Mouse (Mus musculus) midbrain, embryonic 15.5 days (tissue): ENCODE measurements around the gene Slc9a8. TPM values are rescaled to one million over a fixed set of nuclear protein-coding genes. Genes with fewer than 3 reads are reported as not detected.

Experiments
- ATAC-seq: fragments of 200-750 bp; cut with Nextera tagmentation; replicated peaks from 2 replicates; pipeline ENCODE4 v1.8.0; 2017; ENCODE audit warnings: moderate TSS enrichment
- H3K27ac ChIP-seq: fragments of 300-500 bp; sonication (generic); 2 replicates; pipeline ENCODE4 v1.5.1; 2015; ENCODE audit warnings: mild to moderate bottlenecking, inconsistent platforms
- H3K27me3 ChIP-seq: fragments of 300-500 bp; sonication (generic); replicated peaks from 2 replicates; pipeline ENCODE4 v1.6.1; 2015; ENCODE audit warnings: inconsistent platforms
- H3K36me3 ChIP-seq: fragments of 300-500 bp; sonication (generic); replicated peaks from 2 replicates; pipeline ENCODE4 v1.6.1; 2015; ENCODE audit warnings: inconsistent platforms
- H3K4me1 ChIP-seq: fragments of 300-500 bp; sonication (generic); 2 replicates; pipeline ENCODE4 v1.6.1; 2015; ENCODE audit warnings: inconsistent platforms
- H3K4me2 ChIP-seq: fragments of 300-500 bp; sonication (generic); 2 replicates; pipeline ENCODE4 v1.6.1; 2015; ENCODE audit warnings: inconsistent platforms, mild to moderate bottlenecking, moderate library complexity
- H3K4me3 ChIP-seq: fragments of 300-500 bp; sonication (generic); 2 replicates; pipeline ENCODE4 v1.5.1; 2015; ENCODE audit warnings: mild to moderate bottlenecking, inconsistent platforms
- H3K9ac ChIP-seq: fragments of 300-500 bp; sonication (generic); 2 replicates; pipeline ENCODE4 v1.6.1; 2015; ENCODE audit warnings: mild to moderate bottlenecking, inconsistent platforms
- H3K9me3 ChIP-seq: fragments of 300-500 bp; sonication (generic); 2 replicates; pipeline ENCODE4 v1.6.1; 2016; ENCODE audit warnings: inconsistent platforms
- WGBS: fragments of 180-500 bp; shearing (Covaris S2); methylation state at CpG from one replicate; pipeline ENCODE4 v1.1.7; 2015; ENCODE audit warnings: mixed read lengths; 5-methylcytosine and 5-hydroxymethylcytosine counted together
- polyA plus RNA-seq: library from polyadenylated mRNA; unstranded; fragments of >200 nt; fragmentation: Nextera tagmentation; extraction: Ambion mirVana; gene quantifications from 2 replicates; pipeline ENCODE4 v1.2.1, GENCODE M21; 2015

The Slc9a8 gene
- polyA plus RNA-seq, 1 experiment from 2014 or later = 23.2 TPM

DNA sequence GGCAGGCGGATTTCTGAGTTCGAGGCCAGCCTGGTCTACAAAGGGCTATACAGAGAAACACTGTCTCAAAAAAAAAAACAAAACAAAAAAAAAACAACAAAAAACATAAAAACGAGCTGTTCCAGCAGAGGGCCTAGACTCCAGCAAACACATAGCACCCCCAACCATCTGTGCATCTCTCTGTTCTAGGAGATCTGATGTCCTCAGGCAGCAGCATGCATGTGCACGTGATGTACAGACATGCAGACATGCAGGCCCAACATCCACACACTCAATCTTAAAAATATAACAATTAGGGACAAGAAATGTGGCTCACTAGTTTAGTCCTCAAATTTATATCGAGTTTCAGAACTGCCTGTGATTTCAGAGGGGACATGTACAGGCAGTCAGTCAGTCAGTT lies 14.9 kb downstream of the Slc9a8 start:
- ATAC-seq = no peak
- Histone ChIP-seq H3K9ac (no peak overlapping the region), H3K36me3 (peaks cover 4% of the 10 kb centered on the region; the same call in 1 of the 2 replicates), H3K27ac (no peak overlapping the region), H3K4me3 (no peak overlapping the region), H3K4me2 (no peak overlapping the region), H3K9me3 (no peaks in the 10 kb centered on the region), H3K4me1 (no peaks in the 10 kb centered on the region), H3K27me3 (no peaks in the 10 kb centered on the region)
- 93% methylated on average over 5 of the region's 5 CpGs for WGBS

GRCm38 (mm10) chr2:167439422-167439821 lies 17.9 kb downstream of the Slc9a8 start:
- H3K27ac ChIP-seq = no peak overlapping the region
- ATAC-seq = no peak
- no peaks in the 10 kb centered on the region for H3K27me3 ChIP-seq
- no peaks in the 10 kb centered on the region for H3K4me1 ChIP-seq
- H3K4me2 ChIP-seq = no peak overlapping the region
- no peaks in the 10 kb centered on the region for H3K9me3 ChIP-seq
- WGBS = 95% methylated on average over 3 of the region's 3 CpGs
- peaks cover 14% of the 10 kb centered on the region; the same call in 1 of the 2 replicates for H3K36me3 ChIP-seq
- H3K9ac ChIP-seq = no peak overlapping the region
- H3K4me3 ChIP-seq = no peak overlapping the region

GRCm38 (mm10) chr2:167443411-167444193 lies 22.1 kb downstream of the Slc9a8 start:
- no peak overlapping the region for H3K4me2 ChIP-seq
- no peak overlapping the region for H3K4me3 ChIP-seq
- 95% methylated on average over 4 of the region's 4 CpGs for WGBS
- H3K9me3 ChIP-seq = no peaks in the 10 kb centered on the region
- H3K27ac ChIP-seq = no peak overlapping the region
- H3K36me3 ChIP-seq = peaks cover 14% of the 10 kb centered on the region
- no peak for ATAC-seq
- no peaks in the 10 kb centered on the region for H3K4me1 ChIP-seq
- no peaks in the 10 kb centered on the region for H3K27me3 ChIP-seq
- no peak overlapping the region for H3K9ac ChIP-seq

GRCm38 (mm10) chr2:167445911-167446780 lies 24.6 kb downstream of the Slc9a8 start:
- Histone ChIP-seq H3K4me3 (no peak overlapping the region), H3K9ac (no peak overlapping the region), H3K9me3 (no peaks in the 10 kb centered on the region), H3K4me1 (no peaks in the 10 kb centered on the region), H3K27ac (no peak overlapping the region), H3K27me3 (no peaks in the 10 kb centered on the region), H3K4me2 (no peak overlapping the region), H3K36me3 (peaks cover 21% of the 10 kb centered on the region)
- 80% methylated on average over 20 of the region's 20 CpGs for WGBS
- ATAC-seq = no peak

DNA sequence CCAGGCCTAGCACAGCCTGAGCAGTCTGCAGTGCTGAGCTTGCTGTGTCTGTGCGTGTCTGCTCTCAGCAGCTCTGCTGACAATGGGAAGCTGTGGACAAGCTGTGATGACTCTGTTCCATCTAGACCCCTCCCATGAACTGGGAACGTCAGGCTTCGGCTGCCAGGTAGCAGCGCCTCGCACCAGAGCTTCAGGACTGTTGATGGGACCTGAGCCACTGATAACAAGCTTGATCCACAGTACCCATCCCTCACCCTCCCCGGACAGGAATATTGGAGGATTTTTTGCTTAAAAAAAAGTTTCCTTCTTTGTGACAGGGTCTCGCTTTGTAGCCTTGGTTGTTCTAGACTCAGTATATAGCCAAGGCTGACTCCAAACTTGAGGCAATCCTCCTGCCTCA lies 25.7 kb downstream of the Slc9a8 start:
- H3K9ac ChIP-seq = no peak overlapping the region
- no peaks in the 10 kb centered on the region for H3K27me3 ChIP-seq
- H3K4me2 ChIP-seq = no peak overlapping the region
- H3K36me3 ChIP-seq = peaks cover 19% of the 10 kb centered on the region
- no peaks in the 10 kb centered on the region for H3K4me1 ChIP-seq
- no peak overlapping the region for H3K4me3 ChIP-seq
- no peak overlapping the region for H3K27ac ChIP-seq
- ATAC-seq = no peak
- H3K9me3 ChIP-seq = no peaks in the 10 kb centered on the region
- 88% methylated on average over 7 of the region's 7 CpGs for WGBS

DNA sequence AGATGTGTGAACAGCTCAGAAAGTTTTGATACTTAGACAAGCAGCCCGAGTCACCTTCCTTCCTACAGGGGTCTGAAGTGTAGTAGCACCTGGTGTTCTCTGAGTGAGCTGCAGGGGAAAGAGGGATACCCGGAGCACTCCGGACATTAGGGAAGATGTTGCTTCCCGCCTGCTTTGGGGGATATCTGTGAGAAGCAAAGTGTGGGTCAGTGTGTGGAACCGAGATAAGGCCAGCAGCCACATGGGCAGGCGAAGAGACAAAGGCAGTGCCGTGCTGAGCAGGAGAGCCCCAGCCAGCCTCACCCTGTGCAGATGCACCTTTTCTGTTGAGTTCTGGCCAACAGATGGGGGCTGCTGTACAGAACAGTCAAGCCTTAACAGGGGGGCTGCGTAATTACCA lies 26.1 kb downstream of the Slc9a8 start:
- Histone ChIP-seq H3K9ac (no peak overlapping the region), H3K27ac (no peak overlapping the region), H3K4me2 (no peak overlapping the region), H3K4me1 (no peaks in the 10 kb centered on the region), H3K9me3 (no peaks in the 10 kb centered on the region), H3K4me3 (no peak overlapping the region), H3K27me3 (no peaks in the 10 kb centered on the region), H3K36me3 (peaks cover 18% of the 10 kb centered on the region)
- ATAC-seq = no peak
- WGBS = 95% methylated on average over 8 of the region's 8 CpGs

DNA sequence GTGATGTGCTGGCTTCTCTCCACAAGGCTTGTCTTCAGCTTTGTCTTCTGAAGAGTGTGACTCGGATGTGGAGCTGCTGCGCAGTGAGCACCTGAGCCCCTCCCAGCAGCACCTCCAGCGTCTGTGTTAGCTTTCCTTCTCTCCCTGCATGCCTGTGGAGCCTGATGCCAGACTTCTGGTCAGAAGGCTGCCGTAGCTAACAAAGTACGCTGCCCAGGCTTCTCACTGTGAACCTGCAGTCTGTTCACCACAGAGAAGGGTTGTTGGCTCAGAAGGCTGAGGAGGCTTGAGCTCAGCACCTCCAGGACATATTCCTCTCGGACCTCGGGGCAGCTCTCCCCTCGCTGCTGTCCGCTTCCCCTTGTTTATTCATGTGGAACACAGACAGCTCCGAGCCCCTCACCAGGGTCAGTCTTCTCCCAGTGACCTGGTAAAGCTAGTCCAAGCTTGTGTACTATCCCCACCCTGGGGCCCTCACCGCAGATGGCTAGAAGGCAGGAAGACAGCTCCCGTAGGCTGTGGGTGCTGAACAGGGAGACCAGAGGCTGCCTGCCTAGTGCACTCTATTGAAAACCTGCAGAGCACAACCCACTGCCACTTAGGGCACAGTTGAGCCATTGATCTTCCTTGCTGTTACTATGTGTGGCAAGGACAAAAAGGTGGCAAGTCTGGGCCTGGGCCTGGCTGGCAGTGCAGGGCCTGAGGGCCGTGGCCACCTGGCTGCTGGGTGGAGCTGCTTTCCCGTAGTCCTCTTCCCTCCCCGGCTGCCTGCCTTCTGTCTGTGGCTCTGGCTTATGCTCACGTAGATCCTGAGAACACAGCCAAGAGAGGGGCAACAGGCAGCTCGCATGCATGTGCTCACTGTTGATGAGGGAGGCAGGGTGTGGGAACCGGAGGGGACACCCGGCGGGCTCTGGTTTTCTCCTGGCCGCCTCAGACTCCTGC lies 28.1 kb downstream of the Slc9a8 start:
- no peak overlapping the region for H3K9ac ChIP-seq
- no peaks in the 10 kb centered on the region for H3K27me3 ChIP-seq
- peaks cover 12% of the 10 kb centered on the region for H3K36me3 ChIP-seq
- no peaks in the 10 kb centered on the region for H3K9me3 ChIP-seq
- H3K4me2 ChIP-seq = no peak overlapping the region
- no peak overlapping the region for H3K27ac ChIP-seq
- ATAC-seq = no peak
- no peak overlapping the region for H3K4me3 ChIP-seq
- H3K4me1 ChIP-seq = no peaks in the 10 kb centered on the region
- WGBS = 94% methylated on average over 21 of the region's 21 CpGs

DNA sequence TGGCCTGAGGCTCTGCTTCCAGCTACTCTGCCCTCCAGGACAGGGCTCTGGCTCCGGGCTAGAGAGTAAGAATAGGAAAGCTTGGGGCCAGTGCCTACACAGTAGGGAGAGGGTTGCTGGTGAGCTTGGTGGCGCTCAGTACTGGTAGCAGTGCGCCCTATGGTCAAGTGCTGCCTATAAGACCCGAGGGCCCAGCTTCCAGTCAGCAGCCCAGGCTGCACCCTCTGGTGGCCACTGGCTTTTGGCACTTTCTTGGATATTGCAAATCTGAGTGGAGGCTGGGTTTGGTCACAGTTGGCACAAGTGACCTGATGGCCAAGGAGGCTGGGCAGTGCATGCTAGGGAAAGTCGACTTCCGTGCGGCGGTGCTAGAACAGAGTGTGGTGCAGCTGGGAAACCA lies 29.1 kb downstream of the Slc9a8 start:
- Histone ChIP-seq H3K4me1 (no peaks in the 10 kb centered on the region), H3K36me3 (peaks cover 17% of the 10 kb centered on the region), H3K9me3 (no peaks in the 10 kb centered on the region), H3K27me3 (no peaks in the 10 kb centered on the region), H3K9ac (no peak overlapping the region), H3K4me3 (no peak overlapping the region), H3K4me2 (no peak overlapping the region), H3K27ac (no peak overlapping the region)
- WGBS = 92% methylated on average over 8 of the region's 8 CpGs
- no peak for ATAC-seq

GRCm38 (mm10) chr2:167453814-167454213 lies 32.3 kb downstream of the Slc9a8 start:
- ATAC-seq = no peak
- Histone ChIP-seq H3K9ac (no peak overlapping the region), H3K27ac (no peak overlapping the region), H3K4me1 (no peaks in the 10 kb centered on the region), H3K4me2 (no peak overlapping the region), H3K27me3 (no peaks in the 10 kb centered on the region), H3K9me3 (no peaks in the 10 kb centered on the region), H3K4me3 (no peak overlapping the region), H3K36me3 (peaks cover 23% of the 10 kb centered on the region)
- 79% methylated on average over 3 of the region's 3 CpGs for WGBS

GRCm38 (mm10) chr2:167456361-167457020 lies 35.0 kb downstream of the Slc9a8 start:
- Histone ChIP-seq H3K4me1 (no peaks in the 10 kb centered on the region), H3K4me2 (no peak overlapping the region), H3K27ac (no peak overlapping the region), H3K9ac (no peak overlapping the region), H3K27me3 (no peaks in the 10 kb centered on the region), H3K36me3 (peaks cover 12% of the 10 kb centered on the region; the same call in 1 of the 2 replicates), H3K9me3 (no peaks in the 10 kb centered on the region), H3K4me3 (no peak overlapping the region)
- 86% methylated on average over 5 of the region's 5 CpGs for WGBS
- ATAC-seq = no peak

DNA sequence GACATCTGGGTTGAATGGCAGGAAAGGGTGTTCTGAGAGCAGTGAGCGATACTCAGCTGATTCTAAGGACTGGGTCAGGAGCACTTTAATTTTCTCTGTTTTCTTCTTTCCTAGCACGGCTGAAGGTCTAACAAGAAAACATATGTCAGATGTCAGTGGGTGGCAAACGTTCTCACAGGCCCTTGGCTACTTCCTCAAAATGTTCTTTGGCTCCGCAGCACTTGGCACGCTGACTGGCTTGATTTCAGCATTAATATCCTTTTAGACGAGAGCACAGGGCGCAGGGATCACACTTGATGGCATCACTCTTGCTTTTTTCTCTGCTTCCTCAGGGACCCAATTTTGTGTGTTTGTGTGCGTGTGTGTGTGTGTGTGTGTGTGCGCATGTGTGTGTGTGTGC lies 35.7 kb downstream of the Slc9a8 start:
- Histone ChIP-seq H3K4me3 (no peak overlapping the region), H3K9me3 (no peaks in the 10 kb centered on the region), H3K27ac (no peak overlapping the region), H3K4me1 (no peaks in the 10 kb centered on the region), H3K36me3 (peaks cover 12% of the 10 kb centered on the region; the same call in 1 of the 2 replicates), H3K27me3 (no peaks in the 10 kb centered on the region), H3K4me2 (no peak overlapping the region), H3K9ac (no peak overlapping the region)
- WGBS = 91% methylated on average over 7 of the region's 9 CpGs
- ATAC-seq = no peak
